Mouse (Mus musculus) brain, embryonic 14.5 days (tissue): Measurements from ENCODE around the gene Ccr9.

Experiments
- CTCF ChIP-seq: fragments of 200-500 bp; IDR thresholded peaks from 2 replicates; pipeline ENCODE4 v1.5.1; 2012; ENCODE audit warnings: inconsistent platforms, mild to moderate bottlenecking, moderate library complexity, borderline replicate concordance; ENCODE audit not compliant: insufficient read depth, insufficient read length; ENCODE audit errors: extremely low read depth
- POLR2A ChIP-seq: fragments of 200-500 bp; IDR thresholded peaks from 2 replicates; pipeline ENCODE4 v1.6.1; 2012; ENCODE audit warnings: mild to moderate bottlenecking, inconsistent platforms, borderline replicate concordance; ENCODE audit not compliant: poor library complexity, insufficient read depth, insufficient read length, severe bottlenecking; ENCODE audit errors: extremely low read depth

- TF ChIP-seq CTCF (no peak), POLR2A (no peak)
Measured at GRCm38 (mm10) chr9:123766996-123767395, 88.8 kb downstream of the Ccr9 start.
